Mouse (Mus musculus) spleen, adult 12 weeks (tissue): ENCODE results near the gene App.

Source experiments
- DNase-seq: peaks from one replicate; pipeline ENCODE4 v3.0.0; 2022; ENCODE audit warnings: low spot score

Gene App

GRCm38 (mm10) chr16:85150902-85151301 lies 22.7 kb downstream of the App start:
- no peak for DNase-seq

GRCm38 (mm10) chr16:85149509-85149871 lies 24.1 kb downstream of the App start:
- no peak for DNase-seq

DNA sequence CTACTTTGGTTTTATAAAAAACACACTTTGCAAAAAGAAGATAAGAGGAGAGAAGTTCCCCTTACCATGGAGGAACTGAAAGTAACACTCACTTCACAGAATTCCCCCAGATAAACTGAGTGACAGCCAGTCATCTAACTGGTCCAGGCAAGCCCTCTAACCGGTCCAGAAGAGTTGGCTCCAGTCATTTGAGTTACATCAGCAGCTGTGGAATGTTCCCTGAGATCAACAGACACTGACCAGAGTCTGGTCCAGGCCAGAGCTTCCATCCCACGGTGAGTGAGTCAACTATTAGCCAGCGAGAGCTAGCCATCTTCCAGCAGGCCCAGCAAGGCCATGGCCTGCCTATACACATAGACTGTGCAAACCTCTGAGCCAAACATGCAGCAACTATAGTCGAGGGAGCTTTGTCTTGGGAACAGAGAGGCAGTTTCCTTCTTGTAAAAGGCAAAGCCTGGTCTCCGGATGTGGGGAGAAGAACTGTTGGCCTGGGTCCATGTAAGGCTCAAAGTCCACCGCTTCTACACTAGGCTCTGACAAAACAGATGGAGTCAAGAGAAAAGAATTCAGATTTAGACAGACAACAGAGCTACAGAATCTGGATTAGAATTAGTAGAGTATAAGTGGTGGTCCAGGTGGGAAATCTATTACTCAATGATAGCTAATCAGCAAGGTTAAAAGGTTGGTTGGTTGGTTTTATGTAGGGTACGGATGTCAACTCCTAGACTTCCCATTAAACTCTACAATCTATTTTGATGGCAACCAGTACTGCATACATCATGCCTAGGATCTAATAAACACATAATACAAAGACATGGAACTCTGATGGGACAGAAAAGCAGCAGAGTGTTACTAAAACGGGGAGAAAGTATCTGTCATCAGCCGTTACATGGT lies 24.7 kb downstream of the App start:
- DNase-seq, result no peak

DNA sequence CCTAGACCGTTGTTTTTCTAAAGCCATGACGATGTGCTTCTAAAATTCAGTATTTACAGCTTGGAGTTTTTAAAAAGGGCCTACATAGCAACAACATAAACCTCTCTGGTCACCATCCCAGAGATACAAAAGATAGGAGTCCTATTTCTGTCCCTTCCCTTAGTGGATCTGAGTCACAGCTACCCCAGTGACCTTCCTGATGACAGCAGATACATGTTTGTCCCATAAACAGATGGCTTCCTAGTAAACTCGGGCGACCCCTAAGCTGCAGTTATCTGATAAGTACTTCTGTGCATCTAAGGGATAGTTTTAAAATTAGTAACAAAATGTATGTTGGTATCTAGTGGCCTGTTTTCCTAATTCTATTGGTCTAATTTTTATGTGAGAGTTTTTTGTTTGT lies 26.1 kb downstream of the App start:
- no peak for DNase-seq

GRCm38 (mm10) chr16:85145771-85146178 lies 27.8 kb downstream of the App start:
- no peak for DNase-seq

DNA sequence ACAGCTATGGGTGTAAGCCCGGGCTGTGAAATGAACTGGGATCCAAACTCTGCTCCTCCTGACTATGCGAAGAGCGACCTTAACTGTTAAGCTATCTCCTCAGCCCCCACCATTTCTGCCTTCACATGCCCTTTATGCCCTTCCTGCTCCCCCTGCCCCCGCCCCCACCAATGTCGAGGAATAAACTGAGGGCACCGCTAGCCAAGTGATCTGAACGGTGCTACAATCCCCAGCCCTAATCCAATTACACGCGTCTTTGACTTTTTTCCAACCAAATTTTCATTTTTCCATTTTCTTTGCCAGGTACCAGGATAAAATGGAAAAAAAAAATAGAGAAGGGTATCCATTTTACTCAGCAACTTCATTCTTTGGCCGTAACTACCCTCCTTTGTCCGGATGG lies 28.2 kb downstream of the App start:
- DNase-seq, result no peak

DNA sequence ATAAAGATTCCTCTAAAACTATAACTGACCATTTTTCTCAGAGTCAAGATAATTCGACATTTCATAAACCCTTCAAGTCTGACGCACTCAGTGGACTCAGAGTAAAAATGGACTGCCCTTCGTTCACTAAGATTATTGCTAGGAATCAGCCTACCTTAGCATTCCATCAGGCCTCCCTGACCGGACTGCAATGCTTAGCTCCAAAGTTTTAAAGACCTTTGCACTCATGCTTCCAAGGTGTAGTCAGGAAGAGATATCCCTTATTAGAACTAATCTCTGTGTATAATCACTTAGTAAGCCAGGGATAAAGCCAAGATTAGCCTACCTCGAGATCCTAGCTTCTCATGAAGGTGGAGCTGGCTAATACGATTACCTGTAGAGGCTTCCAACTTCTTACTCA lies 29.2 kb downstream of the App start:
- DNase-seq, result no peak

- DNase-seq, result no peak
Observed at GRCm38 (mm10) chr16:85143863-85144262, 29.7 kb downstream of the App start.

GRCm38 (mm10) chr16:85143188-85143587 lies 30.4 kb downstream of the App start:
- DNase-seq, result no peak

- DNase-seq, result no peak
Observed at GRCm38 (mm10) chr16:85141404-85141803, 32.2 kb downstream of the App start.

- DNase-seq, result no peak
Observed at GRCm38 (mm10) chr16:85139178-85139604, 34.4 kb downstream of the App start.

- DNase-seq, result no peak
Observed at GRCm38 (mm10) chr16:85137348-85137747, 36.2 kb downstream of the App start.

GRCm38 (mm10) chr16:85136046-85136445 lies 37.5 kb downstream of the App start:
- DNase-seq, result no peak

GRCm38 (mm10) chr16:85133468-85133881 lies 40.1 kb downstream of the App start:
- DNase-seq, result no peak

DNA sequence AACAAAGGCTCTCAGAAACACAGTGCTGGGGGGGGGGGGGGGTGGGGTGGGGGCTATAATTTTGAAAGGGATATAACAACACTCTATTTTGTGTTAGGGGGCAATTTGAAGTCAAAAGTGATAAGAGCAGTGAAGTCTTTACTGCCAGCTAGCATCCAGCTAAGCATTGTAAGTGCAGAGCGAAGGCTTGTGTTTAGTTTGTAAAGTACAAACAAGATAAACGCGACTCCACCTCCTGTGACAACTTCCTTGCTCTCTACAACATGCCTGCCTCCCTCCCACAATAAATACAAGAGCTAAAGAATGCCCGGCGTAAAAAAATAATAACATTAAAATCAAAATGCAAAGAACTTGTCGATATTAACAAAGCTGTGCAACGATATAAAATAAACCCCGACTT lies 40.5 kb downstream of the App start:
- no peak for DNase-seq

GRCm38 (mm10) chr16:85132182-85132581 lies 41.4 kb downstream of the App start:
- no peak for DNase-seq

DNA sequence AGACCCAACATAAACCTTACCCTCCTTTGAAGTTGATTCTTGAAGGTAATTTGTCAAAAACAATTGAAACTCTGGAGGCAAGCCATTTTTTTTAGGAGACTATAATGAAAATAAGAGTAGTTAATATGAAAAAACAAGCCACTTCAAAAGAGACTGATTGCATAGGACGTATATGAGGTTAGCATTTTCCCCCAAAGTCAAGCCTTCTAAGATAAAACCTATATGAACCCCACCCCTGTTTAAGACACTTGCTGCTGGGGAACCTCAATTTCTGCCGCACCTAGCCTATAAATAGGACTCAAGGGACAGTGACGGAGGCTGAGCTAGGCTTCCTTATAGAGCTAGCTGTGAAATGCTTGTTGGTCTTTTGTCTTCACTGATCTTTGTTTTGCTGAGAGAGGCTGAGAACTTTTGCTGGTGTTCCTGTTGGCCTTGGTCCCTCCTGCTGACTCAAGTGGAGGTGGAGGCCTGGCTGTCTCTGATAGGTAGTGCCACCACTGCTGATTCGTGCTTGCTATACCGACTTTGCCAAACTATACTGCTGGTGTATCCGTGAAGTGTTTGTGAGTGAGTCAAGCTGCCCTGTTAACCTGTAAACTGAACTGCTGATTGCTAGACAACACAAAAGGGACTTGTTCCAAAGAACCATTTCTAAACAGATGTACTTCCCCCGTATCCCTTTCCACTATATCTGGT lies 42.6 kb downstream of the App start:
- DNase-seq, result no peak

GRCm38 (mm10) chr16:85128693-85129657 lies 44.6 kb downstream of the App start:
- no peak for DNase-seq

GRCm38 (mm10) chr16:85128347-85128664 lies 45.3 kb downstream of the App start:
- DNase-seq, result no peak

DNA sequence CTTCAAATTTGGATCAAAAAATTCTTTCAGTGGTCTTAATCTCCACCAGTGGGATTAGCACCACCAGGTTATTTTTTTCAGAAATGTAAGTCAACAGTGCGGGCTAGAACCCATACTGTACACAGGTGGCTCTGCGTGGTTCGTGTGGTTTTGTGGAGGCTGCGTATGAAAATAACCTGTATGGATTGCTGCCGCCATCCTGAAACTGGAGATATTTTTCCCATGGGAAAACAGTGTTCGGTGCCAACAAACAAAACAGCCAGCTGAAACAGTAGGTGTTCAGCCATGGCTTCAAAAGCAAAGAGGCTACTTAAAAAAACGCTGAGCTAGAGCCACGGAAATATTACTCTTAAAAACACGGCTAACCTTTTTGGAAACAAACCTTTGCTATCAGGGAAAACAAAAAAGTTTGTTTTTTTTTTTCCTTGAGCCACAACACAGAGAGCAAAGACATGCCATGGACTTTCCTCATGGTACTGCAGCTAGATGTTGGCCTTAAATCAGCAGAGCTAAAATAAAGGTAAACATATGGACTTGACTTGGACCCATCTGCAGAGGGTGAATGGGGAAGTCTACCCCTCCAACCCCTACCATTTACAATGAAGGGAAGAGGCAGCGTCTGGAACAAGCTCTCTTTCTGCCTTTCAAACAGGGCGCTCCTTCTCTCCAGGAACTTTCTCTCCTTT lies 45.8 kb downstream of the App start:
- DNase-seq, result no peak

- no peak for DNase-seq
Observed at GRCm38 (mm10) chr16:85124649-85125048, 48.9 kb downstream of the App start.

- no peak for DNase-seq
Observed at GRCm38 (mm10) chr16:85121983-85122382, 51.6 kb downstream of the App start.
